Mouse (Mus musculus): ENCODE measurements around the gene D6Wsu163e.

Gene D6Wsu163e

GRCm38 (mm10) chr6:127010021-127010420, 70.3 kb downstream of the D6Wsu163e start:
- DNase-seq, result no peak

GRCm38 (mm10) chr6:127011947-127012535, 72.3 kb downstream of the D6Wsu163e start:
- no peak for DNase-seq

- DNase-seq, result no peak
Observed at GRCm38 (mm10) chr6:127014906-127015770, 75.4 kb downstream of the D6Wsu163e start, which contains the start of gene Fgf6. Gene Fgf6, plus strand, starts transcription at chr6:127015586.

- DNase-seq, result no peak
Observed at GRCm38 (mm10) chr6:127019254-127019653, 79.5 kb downstream of the D6Wsu163e start.

GRCm38 (mm10) chr6:127020431-127020830, 80.7 kb downstream of the D6Wsu163e start:
- no peak for DNase-seq

- no peak for DNase-seq
Observed at GRCm38 (mm10) chr6:127024836-127025235, 85.1 kb downstream of the D6Wsu163e start.

Measured in kidney, adult 18-20 months (tissue).